Mouse (Mus musculus): Measurements from ENCODE around the gene Dirc2. TPM values are rescaled to one million over a fixed set of nuclear protein-coding genes. Genes with fewer than 3 reads are reported as not detected.
A peak's percentile ranks its signal among the peaks of the same experiment; 100 is the strongest.

Dirc2 gene
- polyA plus RNA-seq, 1 experiment = 35.1 TPM

GRCm38 (mm10) chr16:35740357-35740756 lies 28.8 kb downstream of the Dirc2 start:
- Histone ChIP-seq H3K4me3 (ENCODE audit: insufficient read depth, low read depth, low read length) (no peak overlapping the region), H3K27ac (ENCODE audit: insufficient read depth, low read depth, low read length) (no peak overlapping the region), H3K4me1 (ENCODE audit: control insufficient read depth, insufficient read depth, low read length) (no peaks in the 10 kb centered on the region), H3K27me3 (replicated peaks; ENCODE audit: control insufficient read depth, insufficient read depth, low read length) (no peaks in the 10 kb centered on the region), H3K36me3 (ENCODE audit: control insufficient read depth, insufficient read depth, low read length) (no peaks in the 10 kb centered on the region)
- WGBS = 88% methylated on average over 12 of the region's 12 CpGs
- no peak for DNase-seq
- TF ChIP-seq CTCF (conservative IDR thresholded peaks at IDR 0.05; ENCODE audit: insufficient read depth, insufficient read length, low read depth, low read length) = no peak
- no peak for TF ChIP-seq POLR2A (IDR thresholded peaks at IDR 0.05; ENCODE audit: low read depth, low read length)

- TF ChIP-seq POLR2A (IDR thresholded peaks at IDR 0.05; ENCODE audit: low read depth, low read length) = no peak
- no peak for TF ChIP-seq CTCF (conservative IDR thresholded peaks at IDR 0.05; ENCODE audit: insufficient read depth, insufficient read length, low read depth, low read length)
- 33% methylated on average over 1 of the region's 1 CpGs for WGBS
- DNase-seq = no peak
- no peaks in the 10 kb centered on the region for H3K36me3 ChIP-seq (ENCODE audit: control insufficient read depth, insufficient read depth, low read length)
- H3K4me1 ChIP-seq (ENCODE audit: control insufficient read depth, insufficient read depth, low read length) = no peaks in the 10 kb centered on the region
- no peak overlapping the region for H3K4me3 ChIP-seq (ENCODE audit: insufficient read depth, low read depth, low read length)
- no peak overlapping the region for H3K27ac ChIP-seq (ENCODE audit: insufficient read depth, low read depth, low read length)
- H3K27me3 ChIP-seq (replicated peaks; ENCODE audit: control insufficient read depth, insufficient read depth, low read length) = no peaks in the 10 kb centered on the region
Measured at GRCm38 (mm10) chr16:35739548-35739947, 29.6 kb downstream of the Dirc2 start.

- no peak for DNase-seq
- Histone ChIP-seq H3K27me3 (replicated peaks; ENCODE audit: control insufficient read depth, insufficient read depth, low read length) (no peaks in the 10 kb centered on the region), H3K36me3 (ENCODE audit: control insufficient read depth, insufficient read depth, low read length) (no peaks in the 10 kb centered on the region), H3K27ac (ENCODE audit: insufficient read depth, low read depth, low read length) (no peak overlapping the region), H3K4me1 (ENCODE audit: control insufficient read depth, insufficient read depth, low read length) (no peaks in the 10 kb centered on the region), H3K4me3 (ENCODE audit: insufficient read depth, low read depth, low read length) (no peak overlapping the region)
- WGBS = 85% methylated on average over 7 of the region's 7 CpGs
- TF ChIP-seq CTCF (conservative IDR thresholded peaks at IDR 0.05; ENCODE audit: insufficient read depth, insufficient read length, low read depth, low read length) = no peak
- no peak for TF ChIP-seq POLR2A (IDR thresholded peaks at IDR 0.05; ENCODE audit: low read depth, low read length)
Measured at GRCm38 (mm10) chr16:35738096-35738767, 30.9 kb downstream of the Dirc2 start.

- TF ChIP-seq CTCF (conservative IDR thresholded peaks at IDR 0.05; ENCODE audit: insufficient read depth, insufficient read length, low read depth, low read length) (peak; percentile 94), POLR2A (IDR thresholded peaks at IDR 0.05; ENCODE audit: low read depth, low read length) (no peak)
- H3K36me3 ChIP-seq (ENCODE audit: control insufficient read depth, insufficient read depth, low read length) = no peaks in the 10 kb centered on the region
- H3K4me1 ChIP-seq (ENCODE audit: control insufficient read depth, insufficient read depth, low read length) = no peaks in the 10 kb centered on the region
- WGBS = 24% methylated on average over 6 of the region's 6 CpGs
- no peaks in the 10 kb centered on the region for H3K27me3 ChIP-seq (replicated peaks; ENCODE audit: control insufficient read depth, insufficient read depth, low read length)
- H3K4me3 ChIP-seq (ENCODE audit: insufficient read depth, low read depth, low read length) = no peak overlapping the region
- no peak overlapping the region for H3K27ac ChIP-seq (ENCODE audit: insufficient read depth, low read depth, low read length)
- peak; percentile 65 for DNase-seq
Measured at GRCm38 (mm10) chr16:35734038-35734437, 35.1 kb downstream of the Dirc2 start.

GRCm38 (mm10) chr16:35732096-35732495 lies 37.1 kb downstream of the Dirc2 start:
- H3K27ac ChIP-seq (ENCODE audit: insufficient read depth, low read depth, low read length) = no peak overlapping the region
- H3K4me3 ChIP-seq (ENCODE audit: insufficient read depth, low read depth, low read length) = no peak overlapping the region
- no peaks in the 10 kb centered on the region; the same call in 1 of the 2 replicates for H3K36me3 ChIP-seq (ENCODE audit: control insufficient read depth, insufficient read depth, low read length)
- H3K4me1 ChIP-seq (ENCODE audit: control insufficient read depth, insufficient read depth, low read length) = no peaks in the 10 kb centered on the region
- WGBS = 88% methylated on average over 7 of the region's 7 CpGs
- TF ChIP-seq CTCF (conservative IDR thresholded peaks at IDR 0.05; ENCODE audit: insufficient read depth, insufficient read length, low read depth, low read length) = no peak
- TF ChIP-seq POLR2A (IDR thresholded peaks at IDR 0.05; ENCODE audit: low read depth, low read length) = no peak
- DNase-seq = no peak
- no peaks in the 10 kb centered on the region for H3K27me3 ChIP-seq (replicated peaks; ENCODE audit: control insufficient read depth, insufficient read depth, low read length)

GRCm38 (mm10) chr16:35729151-35729738 lies 39.9 kb downstream of the Dirc2 start:
- Histone ChIP-seq H3K4me1 (ENCODE audit: control insufficient read depth, insufficient read depth, low read length) (no peaks in the 10 kb centered on the region), H3K4me3 (ENCODE audit: insufficient read depth, low read depth, low read length) (no peak overlapping the region), H3K27ac (ENCODE audit: insufficient read depth, low read depth, low read length) (no peak overlapping the region), H3K36me3 (ENCODE audit: control insufficient read depth, insufficient read depth, low read length) (no peaks in the 10 kb centered on the region; the same call in 1 of the 2 replicates), H3K27me3 (replicated peaks; ENCODE audit: control insufficient read depth, insufficient read depth, low read length) (no peaks in the 10 kb centered on the region)
- 73% methylated on average over 8 of the region's 8 CpGs for WGBS
- TF ChIP-seq CTCF (conservative IDR thresholded peaks at IDR 0.05; ENCODE audit: insufficient read depth, insufficient read length, low read depth, low read length) (no peak), POLR2A (IDR thresholded peaks at IDR 0.05; ENCODE audit: low read depth, low read length) (no peak)
- DNase-seq = no peak

GRCm38 (mm10) chr16:35726601-35727000 lies 42.6 kb downstream of the Dirc2 start:
- H3K27ac ChIP-seq (ENCODE audit: insufficient read depth, low read depth, low read length) = no peak overlapping the region
- no peak for DNase-seq
- H3K36me3 ChIP-seq (ENCODE audit: control insufficient read depth, insufficient read depth, low read length) = no peaks in the 10 kb centered on the region; the same call in 1 of the 2 replicates
- H3K4me3 ChIP-seq (ENCODE audit: insufficient read depth, low read depth, low read length) = no peak overlapping the region
- H3K4me1 ChIP-seq (ENCODE audit: control insufficient read depth, insufficient read depth, low read length) = no peaks in the 10 kb centered on the region
- no peaks in the 10 kb centered on the region for H3K27me3 ChIP-seq (replicated peaks; ENCODE audit: control insufficient read depth, insufficient read depth, low read length)
- TF ChIP-seq CTCF (conservative IDR thresholded peaks at IDR 0.05; ENCODE audit: insufficient read depth, insufficient read length, low read depth, low read length) (no peak), POLR2A (IDR thresholded peaks at IDR 0.05; ENCODE audit: low read depth, low read length) (no peak)
- WGBS = 85% methylated on average over 2 of the region's 2 CpGs
